Mouse (Mus musculus): ENCODE data around the gene Itgb1bp1. TPM values are rescaled to one million over a fixed set of nuclear protein-coding genes. Genes with fewer than 3 reads are reported as not detected.

The Itgb1bp1 gene
- total RNA-seq, 1 experiment: 24.3 TPM

GRCm38 (mm10) chr12:21223923-21224322 is 62.2 kb downstream of the Itgb1bp1 start:
- TF ChIP-seq ZC3H11A (IDR thresholded peaks at IDR 0.05; ENCODE audit: borderline replicate concordance, low read depth, low read length) (no peak), ZNF384 (IDR thresholded peaks at IDR 0.05; ENCODE audit: low read depth, low read length) (no peak), HCFC1 (IDR thresholded peaks at IDR 0.05; ENCODE audit: borderline replicate concordance, insufficient read depth, low read length) (no peak), CHD2 (IDR thresholded peaks at IDR 0.05; ENCODE audit: low read depth, low read length) (no peak), MAFK (IDR thresholded peaks at IDR 0.05; ENCODE audit: insufficient read depth, low read depth, low read length) (no peak)
- no peak overlapping the region for H3K4me3 ChIP-seq (ENCODE audit: insufficient read depth in 1 of 2, low read depth in 1 of 2, low read length in 2 of 2, poor library complexity in 1 of 2, severe bottlenecking in 1 of 2)
- DNase-seq (ENCODE audit: low read depth, low spot score): no peak
- in situ Hi-C loops (cut with MboI; ENCODE audit: low sequenced_read_pairs in 2 of 2, unreplicated experiment in 2 of 2): no loop called here
- H3K9me3 ChIP-seq (ENCODE audit: control insufficient read depth, insufficient read depth, low read depth, low read length): no peaks in the 10 kb centered on the region
- no peak overlapping the region for H3K27ac ChIP-seq (ENCODE audit: insufficient read depth, low read depth, low read length, poor library complexity, severe bottlenecking)
- H3K9ac ChIP-seq (ENCODE audit: insufficient read depth, low read depth, low read length, poor library complexity, severe bottlenecking): no peak overlapping the region
- H3K36me3 ChIP-seq (ENCODE audit: control insufficient read depth, insufficient read depth, low read length, poor library complexity, severe bottlenecking): peaks cover 3% of the 10 kb centered on the region; the same call in 1 of the 2 replicates
- peaks cover 2 to 9% of the 10 kb centered on the region in 2 experiments; a peak in 3 of 4 replicates for H3K4me1 ChIP-seq (ENCODE audit: control insufficient read depth in 2 of 2, insufficient read depth in 2 of 2, low read length in 2 of 2, poor library complexity in 1 of 2)

- Histone ChIP-seq H3K9me3 (ENCODE audit: control insufficient read depth, insufficient read depth, low read depth, low read length) (no peaks in the 10 kb centered on the region), H3K4me3 (ENCODE audit: insufficient read depth in 1 of 2, low read depth in 1 of 2, low read length in 2 of 2, poor library complexity in 1 of 2, severe bottlenecking in 1 of 2) (no peak overlapping the region), H3K4me1 (ENCODE audit: control insufficient read depth in 2 of 2, insufficient read depth in 2 of 2, low read length in 2 of 2, poor library complexity in 1 of 2) (peaks cover 0 to 2% of the 10 kb centered on the region in 2 experiments; a peak in 1 of 4 replicates), H3K36me3 (ENCODE audit: control insufficient read depth, insufficient read depth, low read length, poor library complexity, severe bottlenecking) (peaks cover 3% of the 10 kb centered on the region; the same call in 1 of the 2 replicates), H3K27ac (ENCODE audit: insufficient read depth, low read depth, low read length, poor library complexity, severe bottlenecking) (no peak overlapping the region), H3K9ac (ENCODE audit: insufficient read depth, low read depth, low read length, poor library complexity, severe bottlenecking) (no peak overlapping the region)
- in situ Hi-C loops (cut with MboI; ENCODE audit: low sequenced_read_pairs in 2 of 2, unreplicated experiment in 2 of 2): no loop called here
- no peak for DNase-seq (ENCODE audit: low read depth, low spot score)
- TF ChIP-seq MAFK (IDR thresholded peaks at IDR 0.05; ENCODE audit: insufficient read depth, low read depth, low read length) (no peak), ZC3H11A (IDR thresholded peaks at IDR 0.05; ENCODE audit: borderline replicate concordance, low read depth, low read length) (no peak), CHD2 (IDR thresholded peaks at IDR 0.05; ENCODE audit: low read depth, low read length) (no peak), HCFC1 (IDR thresholded peaks at IDR 0.05; ENCODE audit: borderline replicate concordance, insufficient read depth, low read length) (no peak), ZNF384 (IDR thresholded peaks at IDR 0.05; ENCODE audit: low read depth, low read length) (no peak)
Observed at GRCm38 (mm10) chr12:21220596-21220995, 65.5 kb downstream of the Itgb1bp1 start.

GRCm38 (mm10) chr12:21217776-21218444 is 68.2 kb downstream of the Itgb1bp1 start:
- Histone ChIP-seq H3K4me1 (ENCODE audit: control insufficient read depth in 2 of 2, insufficient read depth in 2 of 2, low read length in 2 of 2, poor library complexity in 1 of 2) (no peaks in the 10 kb centered on the region), H3K4me3 (ENCODE audit: insufficient read depth in 1 of 2, low read depth in 1 of 2, low read length in 2 of 2, poor library complexity in 1 of 2, severe bottlenecking in 1 of 2) (no peak overlapping the region), H3K9me3 (ENCODE audit: control insufficient read depth, insufficient read depth, low read depth, low read length) (no peaks in the 10 kb centered on the region), H3K27ac (ENCODE audit: insufficient read depth, low read depth, low read length, poor library complexity, severe bottlenecking) (no peak overlapping the region), H3K36me3 (ENCODE audit: control insufficient read depth, insufficient read depth, low read length, poor library complexity, severe bottlenecking) (peaks cover 5% of the 10 kb centered on the region; the same call in 1 of the 2 replicates), H3K9ac (ENCODE audit: insufficient read depth, low read depth, low read length, poor library complexity, severe bottlenecking) (no peak overlapping the region)
- TF ChIP-seq CHD2 (IDR thresholded peaks at IDR 0.05; ENCODE audit: low read depth, low read length): no peak
- TF ChIP-seq ZNF384 (IDR thresholded peaks at IDR 0.05; ENCODE audit: low read depth, low read length): no peak
- in situ Hi-C loops (cut with MboI; ENCODE audit: low sequenced_read_pairs in 2 of 2, unreplicated experiment in 2 of 2): no loop called here
- no peak for DNase-seq (ENCODE audit: low read depth, low spot score)

- no peak for DNase-seq (ENCODE audit: low read depth, low spot score)
- H3K36me3 ChIP-seq (ENCODE audit: control insufficient read depth, insufficient read depth, low read length, poor library complexity, severe bottlenecking): peaks cover 2% of the 10 kb centered on the region; the same call in 1 of the 2 replicates
- in situ Hi-C loops (cut with MboI; ENCODE audit: low sequenced_read_pairs in 2 of 2, unreplicated experiment in 2 of 2): no loop called here
- H3K4me1 ChIP-seq (ENCODE audit: control insufficient read depth in 2 of 2, insufficient read depth in 2 of 2, low read length in 2 of 2, poor library complexity in 1 of 2): no peaks in the 10 kb centered on the region
- no peak overlapping the region for H3K27ac ChIP-seq (ENCODE audit: insufficient read depth, low read depth, low read length, poor library complexity, severe bottlenecking)
- H3K9ac ChIP-seq (ENCODE audit: insufficient read depth, low read depth, low read length, poor library complexity, severe bottlenecking): no peak overlapping the region
- H3K9me3 ChIP-seq (ENCODE audit: control insufficient read depth, insufficient read depth, low read depth, low read length): no peaks in the 10 kb centered on the region
- TF ChIP-seq ZC3H11A (IDR thresholded peaks at IDR 0.05; ENCODE audit: borderline replicate concordance, low read depth, low read length) (no peak), MAFK (IDR thresholded peaks at IDR 0.05; ENCODE audit: insufficient read depth, low read depth, low read length) (no peak), CHD2 (IDR thresholded peaks at IDR 0.05; ENCODE audit: low read depth, low read length) (no peak), ZNF384 (IDR thresholded peaks at IDR 0.05; ENCODE audit: low read depth, low read length) (no peak), HCFC1 (IDR thresholded peaks at IDR 0.05; ENCODE audit: borderline replicate concordance, insufficient read depth, low read length) (no peak)
- H3K4me3 ChIP-seq (ENCODE audit: insufficient read depth in 1 of 2, low read depth in 1 of 2, low read length in 2 of 2, poor library complexity in 1 of 2, severe bottlenecking in 1 of 2): no peak overlapping the region
Observed at GRCm38 (mm10) chr12:21214551-21215165, 71.4 kb downstream of the Itgb1bp1 start.
